Mouse (Mus musculus): ENCODE data around the gene 9530077C05Rik.

DNA sequence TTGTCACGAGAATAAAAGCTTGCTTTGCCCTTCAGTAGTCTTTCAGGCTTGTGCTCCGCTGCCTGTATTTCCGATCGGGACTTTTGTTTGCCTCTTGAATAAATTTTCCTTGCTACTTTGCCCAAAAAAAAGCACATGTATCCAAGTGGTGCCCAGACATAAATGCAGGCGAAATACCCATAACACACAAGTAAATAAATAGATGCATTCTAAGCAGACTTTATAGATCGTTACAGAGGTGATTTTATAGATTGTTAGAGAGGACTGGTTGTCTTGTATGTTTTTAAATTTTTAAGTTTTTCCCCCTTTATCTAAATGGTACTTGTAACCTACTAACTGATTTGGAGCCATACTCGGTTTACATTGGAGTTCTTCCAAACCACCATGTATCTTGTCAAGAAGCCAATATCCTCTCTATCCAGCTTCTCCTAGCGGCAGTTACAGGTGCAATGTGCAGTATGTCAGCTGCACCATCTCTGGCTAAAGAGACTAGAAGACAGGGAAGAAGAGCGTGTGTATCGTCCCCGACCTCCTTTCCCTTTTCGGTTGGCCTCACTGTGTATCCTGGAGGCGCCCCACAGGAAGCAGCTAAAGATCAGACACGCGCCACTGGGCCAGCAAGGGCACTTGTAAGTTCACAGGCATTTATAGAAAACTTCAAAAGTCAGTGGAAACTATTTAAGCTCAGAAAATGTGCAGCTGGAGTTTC lies 18.4 kb downstream of the 9530077C05Rik start:
- no peak for TF ChIP-seq CTCF (IDR thresholded peaks at IDR 0.05; ENCODE audit: insufficient read depth, low read depth, low read length)
- TF ChIP-seq POLR2A (IDR thresholded peaks at IDR 0.05; ENCODE audit: insufficient read depth, low read depth, low read length), result no peak
